Comparison of ENCODE assay signal across 25 mouse cellular contexts in genomic region chr11:46875774-46876173, GRCm38 (mm10).
DNase-seq lines count a peak whose midpoint lies in the region; TF ChIP-seq lines count a peak whose summit lies in the region.
"Had no signal": no experiment of that assay in that cellular context is flagged by ENCODE, and none has a peak within 500 bp of the region (broad histone marks: within the 10 kb centered on the region; RNA-seq: fewer than 3 reads in every experiment).

No protein-coding gene starts in this region.

- H3K27ac ChIP-seq in layer of hippocampus, adult 2 months, result no peak overlapping the region
- H3K27ac ChIP-seq: embryonic facial prominence, embryonic 12.5 days; hindbrain, embryonic 10.5 days; hindbrain, embryonic 15.5 days; limb, embryonic 13.5 days; liver, embryonic 12.5 days; macrophage; midbrain, embryonic 13.5 days had no signal

- no peak for TF ChIP-seq CTCF in layer of hippocampus, adult 2 months (conservative IDR thresholded peaks at IDR 0.05)

- peak; percentile 3 to 33 for DNase-seq in layer of hippocampus, adult 18-20 months (ENCODE audit: low spot score in 2 of 2)
- DNase-seq in layer of hippocampus, adult 2 months (ENCODE audit: low spot score in 2 of 2), result no peak
- DNase-seq in right cerebral cortex, adult 18-20 months, result peak; percentile 14
- no peak for DNase-seq in right cerebral cortex, postnatal 4 days
- peak; percentile 14 to 25 for DNase-seq in left cerebral cortex, postnatal 14 days (ENCODE audit: low spot score in 2 of 2)
- no peak for DNase-seq in urinary bladder, adult 18-20 months (ENCODE audit: low spot score in 2 of 2)
- no peak for DNase-seq in adrenal gland, postnatal 4 days (ENCODE audit: low spot score in 2 of 2)
- DNase-seq: adrenal gland, adult 8-10 months; cerebellum, adult 11 months; cerebellum, adult 9-10 months; embryo, embryonic 11 days; heart, postnatal 14 days; kidney, adult 18-20 months; kidney, postnatal 36 days; layer of hippocampus, adult 9-11 months; lung, adult 18-20 months; thymus, adult 18-20 months; thymus, postnatal 25 days had no signal

- intact Hi-C loops in left cerebral cortex, postnatal 14 days (cut with DNase I), result no loop called here

- no peak overlapping the region for H3K4me3 ChIP-seq in layer of hippocampus, adult 2 months
- H3K4me3 ChIP-seq: embryonic facial prominence, embryonic 12.5 days; hindbrain, embryonic 10.5 days; hindbrain, embryonic 15.5 days; limb, embryonic 13.5 days; liver, embryonic 12.5 days; midbrain, embryonic 13.5 days had no signal

Comparison
In these comparisons a context has a peak if more than half of its experiments do, and no peak if none do; other contexts are left out.
1. DNase-seq: peak in layer of hippocampus, adult 18-20 months (2 of 2), right cerebral cortex, adult 18-20 months (single experiment) and left cerebral cortex, postnatal 14 days (2 of 2); none in layer of hippocampus, adult 2 months (0 of 2), right cerebral cortex, postnatal 4 days (single experiment), urinary bladder, adult 18-20 months (0 of 2) and adrenal gland, postnatal 4 days (0 of 2).